12 mouse cellular contexts compared by ENCODE assay signal in the genomic region with DNA sequence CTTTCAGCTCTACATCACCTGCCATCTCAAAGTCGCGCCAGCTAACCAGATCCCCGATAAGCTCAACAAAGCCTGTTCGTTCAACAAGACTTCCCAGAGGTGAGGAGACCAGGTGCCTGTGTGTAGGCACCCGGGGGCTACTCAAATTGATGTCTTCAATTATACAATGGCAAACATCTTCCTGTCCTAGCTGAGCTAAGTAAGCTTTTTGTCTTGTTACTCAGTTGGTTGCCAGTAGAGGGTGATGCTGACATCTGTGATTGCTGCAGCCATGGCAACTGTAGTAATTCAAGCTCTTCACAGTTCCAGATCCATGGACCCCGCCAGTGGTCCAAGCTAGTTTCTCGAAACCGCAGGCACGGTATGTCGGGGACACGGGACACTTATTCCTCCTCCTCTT. TPM values are rescaled to one million over a fixed set of nuclear protein-coding genes. Genes with fewer than 3 reads are reported as not detected.
DNase-seq lines count a peak whose midpoint lies in the region; ATAC-seq lines count a peak whose summit lies in the region.
"Had no signal": no experiment of that assay in that cellular context is flagged by ENCODE, and none has a peak within 500 bp of the region (broad histone marks: within the 10 kb centered on the region; RNA-seq: fewer than 3 reads in every experiment).

No protein-coding gene starts in this region.

- no peaks in the 10 kb centered on the region for H3K9me3 ChIP-seq in midbrain, embryonic 14.5 days (ENCODE audit: control insufficient read depth, low read length)
- no peaks in the 10 kb centered on the region for H3K9me3 ChIP-seq in midbrain, embryonic 11.5 days (ENCODE audit: control insufficient read depth, low read length)

- no peak overlapping the region for H3K9ac ChIP-seq in midbrain, embryonic 14.5 days (replicated peaks; ENCODE audit: low read length)
- no peak overlapping the region for H3K9ac ChIP-seq in midbrain, embryonic 11.5 days (ENCODE audit: low read length)

- no peak for ATAC-seq in midbrain, embryonic 14.5 days (ENCODE audit: low FRiP score, low TSS enrichment)
- no peak for ATAC-seq in midbrain, embryonic 11.5 days (ENCODE audit: low FRiP score)
- ATAC-seq: midbrain, embryonic 16.5 days had no signal

- H3K4me3 ChIP-seq in midbrain, embryonic 14.5 days (replicated peaks; ENCODE audit: low read depth, low read length) = no peak overlapping the region
- no peak overlapping the region for H3K4me3 ChIP-seq in midbrain, embryonic 11.5 days (ENCODE audit: low read depth, low read length)

- intact Hi-C loops in heart, postnatal 25 days (cut with DNase I) = no loop called here

- no peaks in the 10 kb centered on the region for H3K4me1 ChIP-seq in midbrain, embryonic 14.5 days (ENCODE audit: control insufficient read depth, insufficient read depth, low read length)
- H3K4me1 ChIP-seq in midbrain, embryonic 11.5 days (ENCODE audit: control insufficient read depth, insufficient read depth, low read length) = no peaks in the 10 kb centered on the region

- H3K36me3 ChIP-seq in midbrain, embryonic 14.5 days (ENCODE audit: control insufficient read depth, insufficient read depth, low read length) = no peaks in the 10 kb centered on the region
- no peaks in the 10 kb centered on the region for H3K36me3 ChIP-seq in midbrain, embryonic 11.5 days (ENCODE audit: control insufficient read depth, insufficient read depth, low read length)

- peak; percentile 18 for DNase-seq in heart, postnatal 4 days
- DNase-seq in heart, postnatal 25 days (ENCODE audit: low spot score) = no peak
- DNase-seq in midbrain, embryonic 14.5 days = peak; percentile 56
- DNase-seq in midbrain, embryonic 11.5 days (ENCODE audit: low spot score, missing footprints) = no peak
- DNase-seq in MN1 (ENCODE audit: low spot score) = peak; percentile 75
- peak; percentile 46 for DNase-seq in induced T-regulatory cell, adult 2 months (ENCODE audit: low read depth)
- no peak for DNase-seq in T-cell, adult 2 months (ENCODE audit: low spot score)
- no peak for DNase-seq in spleen, adult 12 weeks (ENCODE audit: low spot score)

- 61% methylated on average over 11 of the region's 11 CpGs for WGBS in midbrain, embryonic 14.5 days
- 57% methylated on average over 11 of the region's 11 CpGs for WGBS in midbrain, embryonic 11.5 days

- H3K4me2 ChIP-seq in midbrain, embryonic 14.5 days (ENCODE audit: low read length) = no peak overlapping the region
- H3K4me2 ChIP-seq in midbrain, embryonic 11.5 days = no peak overlapping the region

- H3K27me3 ChIP-seq in midbrain, embryonic 14.5 days (ENCODE audit: control insufficient read depth, insufficient read depth, low read length) = no peaks in the 10 kb centered on the region
- H3K27me3 ChIP-seq in midbrain, embryonic 11.5 days (ENCODE audit: control insufficient read depth, insufficient read depth, low read length) = no peaks in the 10 kb centered on the region

- H3K27ac ChIP-seq in midbrain, embryonic 14.5 days (replicated peaks; ENCODE audit: low read depth, low read length) = no peak overlapping the region
- H3K27ac ChIP-seq in midbrain, embryonic 11.5 days (ENCODE audit: low read depth, low read length) = no peak overlapping the region

RNA-seq across cellular contexts. Expression of a gene that starts 7.3 kb away (rescaled TPM):
- total RNA-seq in heart, postnatal 4 days (2021) = not detected
- not detected for total RNA-seq in heart, postnatal 25 days (2021)
- polyA plus RNA-seq in midbrain, embryonic 14.5 days (2014; fragmentation: Nextera tagmentation; extraction: Ambion mirVana) = 0.16 TPM in 1 of 2 replicates, not detected in the other
- polyA plus RNA-seq in midbrain, embryonic 11.5 days (2014; fragmentation: Nextera tagmentation; extraction: Ambion mirVana) = not detected in 2 replicates
- total RNA-seq: adrenal gland, adult 18-20 months; heart, postnatal 10 days had no signal
- polyA plus RNA-seq: limb, embryonic 11.5 days had no signal

RNA-seq across cellular contexts. Expression of a gene that starts 7.4 kb away (rescaled TPM):
- 10 to 100 TPM in 1 of 2 experiments, 1 to 10 TPM in 1; 9.7 to 10.7 TPM for total RNA-seq in heart, postnatal 4 days (2021)
- total RNA-seq in heart, postnatal 25 days (2021) = 1 to 10 TPM; 7.9 to 8.4 TPM
- 23.0 and 24.0 TPM in 2 replicates for polyA plus RNA-seq in midbrain, embryonic 14.5 days (2014; fragmentation: Nextera tagmentation; extraction: Ambion mirVana)
- 23.2 and 29.6 TPM in 2 replicates for polyA plus RNA-seq in midbrain, embryonic 11.5 days (2014; fragmentation: Nextera tagmentation; extraction: Ambion mirVana)

RNA-seq across cellular contexts. Expression of a gene that starts 12.9 kb away (rescaled TPM):
- total RNA-seq in heart, postnatal 4 days (2021) = under 1 TPM; 0.36 to 0.69 TPM
- under 1 TPM; 0.28 to 0.68 TPM for total RNA-seq in heart, postnatal 25 days (2021)
- 1.4 and 1.9 TPM in 2 replicates for polyA plus RNA-seq in midbrain, embryonic 14.5 days (2014; fragmentation: Nextera tagmentation; extraction: Ambion mirVana)
- 0.68 and 0.86 TPM in 2 replicates for polyA plus RNA-seq in midbrain, embryonic 11.5 days (2014; fragmentation: Nextera tagmentation; extraction: Ambion mirVana)

RNA-seq across cellular contexts. Expression of a gene that starts 51.0 kb away (rescaled TPM):
- 10 to 100 TPM; 25.8 to 30.7 TPM for total RNA-seq in heart, postnatal 4 days (2021)
- 10 to 100 TPM; 20.0 to 28.8 TPM for total RNA-seq in heart, postnatal 25 days (2021)
- not detected in 2 replicates for polyA plus RNA-seq in midbrain, embryonic 14.5 days (2014; fragmentation: Nextera tagmentation; extraction: Ambion mirVana)
- not detected in 2 replicates for polyA plus RNA-seq in midbrain, embryonic 11.5 days (2014; fragmentation: Nextera tagmentation; extraction: Ambion mirVana)

RNA-seq across cellular contexts. Expression of a gene that starts 52.8 kb away (rescaled TPM):
- total RNA-seq in heart, postnatal 4 days (2021) = 100 to 1,000 TPM; 285 to 292 TPM
- total RNA-seq in heart, postnatal 25 days (2021) = 100 to 1,000 TPM; 285 to 296 TPM
- 420 and 582 TPM in 2 replicates for polyA plus RNA-seq in midbrain, embryonic 14.5 days (2014; fragmentation: Nextera tagmentation; extraction: Ambion mirVana)
- polyA plus RNA-seq in midbrain, embryonic 11.5 days (2014; fragmentation: Nextera tagmentation; extraction: Ambion mirVana) = 182 and 188 TPM in 2 replicates

Comparison
In these comparisons a context has a peak if more than half of its experiments do, and no peak if none do; other contexts are left out.
1. DNase-seq: peak in heart, postnatal 4 days (single experiment), midbrain, embryonic 14.5 days (single experiment), MN1 (single experiment) and induced T-regulatory cell, adult 2 months (single experiment); none in heart, postnatal 25 days (single experiment), midbrain, embryonic 11.5 days (single experiment), T-cell, adult 2 months (single experiment) and spleen, adult 12 weeks (single experiment).